Mouse (Mus musculus) MEL (cell line): ENCODE measurements around the gene Homer2.

Experiments
- CTCF ChIP-seq, 3 experiments: IDR thresholded peaks in 2 of 3; conservative IDR thresholded peaks in 1 of 3; 2 replicates each; pipeline ENCODE4 v1.5.1; 2011 to 2012; ENCODE audit warnings: low read length in 3 of 3, low read depth in 2 of 3, mild to moderate bottlenecking in 2 of 3, improper control_type of control experiment in 1 of 3, inconsistent platforms in 1 of 3, mixed read lengths in 1 of 3, moderate library complexity in 1 of 3; ENCODE audit not compliant: control insufficient read depth in 1 of 3, insufficient read depth in 1 of 3, poor library complexity in 1 of 3, severe bottlenecking in 1 of 3
- MAX ChIP-seq: IDR thresholded peaks from 2 replicates; pipeline ENCODE4 v1.6.1; 2011; ENCODE audit warnings: low read length, improper control_type of control experiment
- MYB ChIP-seq: IDR thresholded peaks from 2 replicates; pipeline ENCODE4 v1.6.1; 2011; ENCODE audit warnings: mild to moderate bottlenecking, low read depth, low read length, improper control_type of control experiment
- MYC ChIP-seq: IDR thresholded peaks from 2 replicates; pipeline ENCODE4 v1.6.1; 2011; ENCODE audit warnings: low read depth, mild to moderate bottlenecking, low read length, improper control_type of control experiment, moderate library complexity
- NELFE ChIP-seq: IDR thresholded peaks from 2 replicates; pipeline ENCODE4 v1.6.1; 2011; ENCODE audit warnings: low read depth, low read length, improper control_type of control experiment
- POLR2A ChIP-seq, 2 experiments: IDR thresholded peaks; 2 replicates each; pipeline ENCODE4 v1.6.1; 2011 to 2012; ENCODE audit warnings: low read length in 2 of 2, mild to moderate bottlenecking in 2 of 2, control low read depth in 1 of 2, improper control_type of control experiment in 1 of 2, low read depth in 1 of 2, moderate library complexity in 1 of 2; ENCODE audit not compliant: control insufficient read depth in 1 of 2, insufficient read depth in 1 of 2, poor library complexity in 1 of 2
- POLR2AphosphoS5 ChIP-seq: IDR thresholded peaks from 2 replicates; pipeline ENCODE4 v1.6.1; 2012; ENCODE audit warnings: low read depth, borderline replicate concordance, mild to moderate bottlenecking, inconsistent platforms, low read length, moderate library complexity, mixed read lengths
- TCF12 ChIP-seq: IDR thresholded peaks from 2 replicates; pipeline ENCODE4 v1.6.1; 2014; ENCODE audit warnings: low read depth, mild to moderate bottlenecking, inconsistent platforms, low read length, improper control_type of control experiment, moderate library complexity

GRCm38 (mm10) chr7:81673359-81674013 is 33.8 kb downstream of the Homer2 start:
- TF ChIP-seq MYC (no peak), MYB (no peak), CTCF (IDR thresholded peaks at IDR 0.05 in 2 of 3, conservative IDR thresholded peaks at IDR 0.05 in 1 of 3; ENCODE audit: control insufficient read depth in 1 of 3, insufficient read depth in 1 of 3, low read depth in 2 of 3, low read length in 3 of 3, poor library complexity in 1 of 3, severe bottlenecking in 1 of 3) (no peak), MAX (no peak), POLR2A (IDR thresholded peaks at IDR 0.05; ENCODE audit: control insufficient read depth in 1 of 2, insufficient read depth in 1 of 2, low read depth in 1 of 2, low read length in 2 of 2, poor library complexity in 1 of 2) (no peak), TCF12 (no peak), NELFE (no peak), POLR2AphosphoS5 (no peak)
